Mouse (Mus musculus): Measurements from ENCODE around the gene Relt. TPM values are rescaled to one million over a fixed set of nuclear protein-coding genes. Genes with fewer than 3 reads are reported as not detected.

Relt gene
- polyA plus RNA-seq, 1 experiment from 2014 or later = 2.4 TPM

DNA sequence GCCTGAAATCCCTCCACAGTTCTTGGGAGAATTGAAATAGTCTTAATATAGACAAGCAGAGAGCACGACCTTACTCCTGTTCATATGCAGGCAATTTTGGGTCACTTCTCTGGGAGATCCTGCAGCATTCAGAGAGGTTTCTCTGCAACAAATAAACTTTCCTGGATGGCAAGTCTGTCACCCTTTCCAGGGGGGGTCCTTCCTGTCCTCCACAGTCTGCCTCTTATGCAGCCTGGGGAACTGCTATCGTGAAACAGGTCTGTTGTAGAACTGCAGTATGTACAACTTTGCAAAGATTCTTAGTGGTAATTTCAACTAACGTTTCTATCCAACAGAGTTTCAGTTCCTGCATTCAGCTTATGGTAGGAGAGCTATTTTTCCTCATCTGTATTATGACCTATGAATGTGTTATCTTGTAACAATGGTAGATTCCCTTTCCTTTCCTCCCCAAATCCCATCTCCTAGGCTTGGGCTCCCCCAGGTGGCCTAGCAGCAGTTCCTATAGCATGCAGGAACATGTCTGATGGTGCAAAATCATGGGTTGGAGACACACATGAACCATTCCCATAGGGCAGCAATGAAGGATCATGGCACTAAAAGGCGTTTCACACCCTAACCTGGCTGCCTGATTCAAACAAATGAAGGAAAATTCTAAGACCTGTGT, 44.7 kb downstream of the Relt start:
- Histone ChIP-seq H3K27ac (no peak overlapping the region), H3K4me3 (ENCODE audit: inconsistent target) (no peak overlapping the region), H3K79me2 (ENCODE audit: inconsistent target) (no peaks in the 10 kb centered on the region), H3K36me3 (ENCODE audit: inconsistent target) (no peaks in the 10 kb centered on the region)
- WGBS (ENCODE audit: missing documents) = 62% methylated on average over 4 of the region's 4 CpGs

DNA sequence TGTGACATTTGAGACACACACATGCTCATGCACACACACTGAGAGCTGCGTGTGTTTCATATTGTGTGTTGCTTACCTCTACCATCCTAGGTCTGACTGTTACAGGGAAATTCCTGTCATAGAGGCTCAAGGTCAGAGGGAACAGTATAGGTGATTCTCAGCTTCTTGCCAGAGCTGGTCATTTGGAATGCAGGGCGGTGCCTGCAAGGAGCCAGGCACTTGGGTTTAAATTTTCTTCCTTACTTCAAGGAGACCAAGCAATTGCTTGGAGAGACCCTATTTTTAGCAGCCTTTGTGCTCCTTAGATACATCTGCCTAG, 45.8 kb downstream of the Relt start:
- Histone ChIP-seq H3K79me2 (ENCODE audit: inconsistent target) (no peaks in the 10 kb centered on the region), H3K4me3 (ENCODE audit: inconsistent target) (no peak overlapping the region), H3K36me3 (ENCODE audit: inconsistent target) (no peaks in the 10 kb centered on the region), H3K27ac (no peak overlapping the region)
- WGBS (ENCODE audit: missing documents) = 64% methylated on average over 2 of the region's 2 CpGs

DNA sequence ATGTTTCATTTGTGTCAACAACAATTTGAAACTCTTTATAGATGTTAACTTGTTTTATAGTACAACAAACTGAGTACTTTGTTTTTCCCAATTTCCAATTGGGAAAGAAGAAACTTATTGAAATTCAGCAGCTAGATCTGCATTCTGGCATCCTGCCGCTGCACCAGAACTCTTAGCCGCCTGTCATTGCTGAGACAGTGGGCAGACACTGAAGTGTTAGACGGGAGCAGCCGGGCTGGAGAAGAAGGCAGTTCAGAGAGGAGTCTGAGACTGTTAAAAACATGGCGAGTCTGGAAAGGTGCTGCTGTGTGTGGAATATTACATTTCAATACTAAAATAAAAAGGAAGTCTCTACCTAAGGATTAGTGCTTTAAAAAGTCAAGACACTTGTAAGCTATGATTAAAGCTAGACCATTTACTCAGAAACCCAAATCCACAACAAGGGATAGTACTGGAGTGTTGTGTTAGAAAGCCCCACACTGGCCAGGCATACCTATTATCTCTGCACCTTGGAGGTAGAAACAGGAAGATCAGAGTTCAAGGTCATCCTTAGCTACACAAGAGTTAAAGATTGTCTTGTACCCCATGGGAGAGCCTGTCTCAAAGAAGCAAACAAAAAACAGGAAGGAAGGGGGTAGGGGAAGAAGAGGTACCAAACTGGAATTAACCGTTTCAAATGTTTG, 46.3 kb downstream of the Relt start:
- H3K27ac ChIP-seq = no peak overlapping the region
- H3K79me2 ChIP-seq (ENCODE audit: inconsistent target) = no peaks in the 10 kb centered on the region
- no peaks in the 10 kb centered on the region for H3K36me3 ChIP-seq (ENCODE audit: inconsistent target)
- H3K4me3 ChIP-seq (ENCODE audit: inconsistent target) = no peak overlapping the region
- WGBS (ENCODE audit: missing documents) = 83% methylated on average over 6 of the region's 6 CpGs

DNA sequence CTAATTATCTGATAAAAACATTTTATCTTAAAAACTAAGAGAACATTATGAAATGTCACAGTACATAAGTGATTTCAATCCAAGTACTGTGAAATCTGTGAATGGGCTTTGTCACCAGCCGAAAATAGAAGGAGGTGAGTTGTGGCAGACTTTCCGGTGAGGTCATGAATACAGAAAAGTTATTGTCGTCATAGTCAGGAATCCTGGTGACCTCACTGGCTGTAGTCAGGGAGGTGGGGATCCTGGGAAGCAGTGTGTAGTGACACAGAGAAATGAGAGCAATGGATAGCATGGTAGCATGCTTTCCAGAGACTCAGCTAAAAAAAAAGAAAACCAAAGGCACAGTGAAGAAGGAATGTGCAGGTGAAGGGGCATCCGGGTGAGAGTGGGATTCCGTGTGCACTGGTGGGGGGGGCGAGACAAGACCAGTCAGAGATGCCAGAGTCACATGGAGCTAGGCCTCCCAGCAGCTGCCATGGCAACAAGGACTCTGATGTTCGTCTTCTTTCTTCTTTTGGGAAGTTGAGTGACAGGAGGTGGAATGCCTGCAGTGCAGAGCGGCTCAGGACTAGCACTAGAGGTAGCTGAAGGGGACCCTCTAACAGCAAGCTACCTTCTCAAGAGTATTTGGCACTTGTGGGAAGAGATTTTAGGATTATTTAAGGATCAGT, 47.2 kb downstream of the Relt start:
- no peak overlapping the region for H3K27ac ChIP-seq
- no peak overlapping the region for H3K4me3 ChIP-seq (ENCODE audit: inconsistent target)
- no peaks in the 10 kb centered on the region for H3K79me2 ChIP-seq (ENCODE audit: inconsistent target)
- H3K36me3 ChIP-seq (ENCODE audit: inconsistent target) = no peaks in the 10 kb centered on the region
- WGBS (ENCODE audit: missing documents) = 90% methylated on average over 8 of the region's 8 CpGs

DNA sequence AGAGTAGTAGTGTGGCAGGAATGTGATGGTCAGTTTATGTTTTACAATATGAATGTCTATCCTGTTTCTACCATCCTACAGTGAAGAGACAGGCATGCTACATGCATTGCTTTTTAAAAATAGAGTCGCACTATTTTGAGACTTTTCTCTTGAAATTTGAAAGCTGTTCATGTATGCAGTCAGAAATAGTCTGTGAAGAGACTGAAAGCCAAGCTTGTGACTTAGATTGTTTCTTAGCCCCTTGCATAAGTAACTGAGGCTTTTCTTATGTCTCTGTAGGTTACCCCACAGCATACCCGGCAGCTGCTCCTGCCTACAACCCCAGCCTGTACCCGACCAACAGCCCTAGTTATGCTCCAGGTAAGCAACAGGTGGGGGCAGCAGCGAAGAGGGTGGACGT, 50.6 kb downstream of the Relt start:
- Histone ChIP-seq H3K4me3 (ENCODE audit: inconsistent target) (no peak overlapping the region), H3K36me3 (ENCODE audit: inconsistent target) (no peaks in the 10 kb centered on the region), H3K79me2 (ENCODE audit: inconsistent target) (no peaks in the 10 kb centered on the region), H3K27ac (no peak overlapping the region)
- 98% methylated on average over 5 of the region's 5 CpGs for WGBS (ENCODE audit: missing documents)

DNA sequence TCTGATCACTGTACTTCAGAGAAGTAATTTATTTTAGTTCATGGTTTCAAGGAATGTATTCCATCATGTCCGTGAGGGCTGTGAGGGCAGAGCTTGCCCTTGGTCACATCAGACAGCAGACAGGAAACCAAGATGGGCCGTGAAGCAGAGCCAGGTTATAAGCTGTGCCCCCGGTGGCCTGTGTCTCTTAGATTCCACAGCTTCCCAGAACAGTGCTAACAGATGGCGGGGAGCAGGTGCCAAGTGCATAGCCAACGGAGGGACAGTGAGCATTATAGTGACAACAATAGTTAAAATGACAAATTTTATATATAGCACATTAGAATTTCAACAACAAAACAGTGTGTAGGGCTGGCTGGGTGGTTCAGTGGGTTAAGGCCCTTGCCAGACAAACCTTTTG, 51.3 kb downstream of the Relt start:
- H3K27ac ChIP-seq = no peak overlapping the region
- H3K4me3 ChIP-seq (ENCODE audit: inconsistent target) = no peak overlapping the region
- H3K79me2 ChIP-seq (ENCODE audit: inconsistent target) = no peaks in the 10 kb centered on the region
- no peaks in the 10 kb centered on the region for H3K36me3 ChIP-seq (ENCODE audit: inconsistent target)
- 91% methylated on average over 5 of the region's 5 CpGs for whole genome bisulfite sequencing (ENCODE audit: missing documents)

DNA sequence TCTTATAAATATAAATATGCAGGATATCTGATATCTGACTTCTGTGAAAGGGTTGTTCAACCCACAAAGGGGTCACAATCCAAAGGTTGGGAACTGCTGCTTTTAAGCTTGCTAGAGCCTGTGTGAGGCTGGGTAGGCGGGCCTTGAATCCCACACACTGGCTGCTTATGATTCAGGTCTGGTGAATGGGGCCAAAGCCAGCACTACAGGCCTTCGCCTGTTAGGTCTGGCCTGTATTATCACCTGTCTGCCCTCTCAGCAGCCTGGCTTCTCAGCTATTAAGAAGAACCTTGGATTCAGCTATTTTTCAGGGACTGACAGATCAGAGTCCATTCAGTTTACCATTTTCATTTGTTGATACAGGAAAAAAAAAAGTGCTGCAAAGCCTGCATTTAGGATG, 57.9 kb downstream of the Relt start:
- 100% methylated on average over 2 of the region's 2 CpGs for WGBS (ENCODE audit: missing documents)
- Histone ChIP-seq H3K36me3 (ENCODE audit: inconsistent target) (no peaks in the 10 kb centered on the region), H3K27ac (no peak overlapping the region), H3K79me2 (ENCODE audit: inconsistent target) (no peaks in the 10 kb centered on the region), H3K4me3 (ENCODE audit: inconsistent target) (no peak overlapping the region)

DNA sequence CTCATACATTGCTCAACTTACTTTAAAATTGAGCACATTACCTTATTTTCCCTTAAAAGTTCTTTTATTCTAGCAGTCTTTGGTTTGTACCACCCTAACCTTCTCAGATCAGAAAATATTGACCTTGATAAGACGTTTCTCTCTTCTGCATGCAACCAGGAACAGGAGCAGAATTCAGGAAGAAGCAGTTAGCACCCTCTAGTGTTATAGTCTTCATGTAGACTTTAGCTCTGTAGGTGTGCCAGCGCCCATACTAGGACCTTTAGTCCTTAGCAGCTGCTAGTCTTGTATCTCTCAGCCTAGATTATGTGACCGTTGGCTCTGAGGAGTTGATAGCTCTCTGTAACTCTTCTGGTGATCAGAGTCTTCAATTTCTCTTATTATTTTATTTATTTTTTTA, 64.4 kb downstream of the Relt start:
- 47% methylated on average over 3 of the region's 3 CpGs for WGBS (ENCODE audit: missing documents)
- H3K27ac ChIP-seq = no peak overlapping the region
- H3K36me3 ChIP-seq (ENCODE audit: inconsistent target) = no peaks in the 10 kb centered on the region
- H3K4me3 ChIP-seq (ENCODE audit: inconsistent target) = no peak overlapping the region
- no peaks in the 10 kb centered on the region for H3K79me2 ChIP-seq (ENCODE audit: inconsistent target)

Other genes starting within 250 kb of the Relt start
- gene Plekhb1, start 201.0 kb downstream of the Relt start, polyA plus RNA-seq (2018) = not detected in 3 replicates
- gene Fam168a, start 156.8 kb downstream of the Relt start, polyA plus RNA-seq (2018) = 13.3 to 27.2 TPM (median 17.3 TPM) in 3 replicates
- 0.15 to 0.20 TPM (median 0.17 TPM) in 3 replicates for gene Arhgef17, start 68.7 kb upstream of the Relt start, polyA plus RNA-seq (2018)
- gene P2ry6, start 111.2 kb upstream of the Relt start, polyA plus RNA-seq (2018) = 148 to 183 TPM (median 169 TPM) in 3 replicates
- 8.0 to 11.7 TPM (median 9.1 TPM) in 3 replicates for gene P2ry2, start 149.4 kb upstream of the Relt start, polyA plus RNA-seq (2018)
- 39.2 to 50.7 TPM (median 43.9 TPM) in 3 replicates for gene Fchsd2, start 229.4 kb upstream of the Relt start, polyA plus RNA-seq (2018)

All from macrophage (primary cell).